Mouse (Mus musculus): ENCODE results near the gene Meis2.

The Meis2 gene

DNA sequence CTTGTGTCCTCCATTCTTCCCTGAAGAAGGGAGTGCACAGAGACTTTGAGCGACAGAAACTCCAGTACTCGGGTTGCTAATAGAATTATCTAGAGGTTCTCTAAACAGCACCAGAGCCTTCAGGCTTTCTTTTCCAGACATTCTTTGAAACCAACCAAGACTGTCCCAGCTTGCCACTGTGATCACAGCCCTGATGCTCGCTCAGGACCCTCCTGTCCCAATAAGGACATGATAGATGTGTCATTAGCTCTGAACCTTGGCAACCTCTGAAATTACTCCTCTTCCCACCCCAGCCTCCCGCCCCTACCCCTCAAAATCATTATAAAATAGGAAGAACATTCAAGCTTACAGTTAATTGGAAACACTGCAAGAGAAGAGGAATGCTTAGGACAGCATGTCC lies 71.8 kb downstream of the Meis2 start:
- no peak for DNase-seq

GRCm38 (mm10) chr2:115989249-115989648 lies 76.4 kb downstream of the Meis2 start:
- DNase-seq = no peak

- DNase-seq = no peak
Measured at GRCm38 (mm10) chr2:115988448-115988847, 77.2 kb downstream of the Meis2 start.

DNA sequence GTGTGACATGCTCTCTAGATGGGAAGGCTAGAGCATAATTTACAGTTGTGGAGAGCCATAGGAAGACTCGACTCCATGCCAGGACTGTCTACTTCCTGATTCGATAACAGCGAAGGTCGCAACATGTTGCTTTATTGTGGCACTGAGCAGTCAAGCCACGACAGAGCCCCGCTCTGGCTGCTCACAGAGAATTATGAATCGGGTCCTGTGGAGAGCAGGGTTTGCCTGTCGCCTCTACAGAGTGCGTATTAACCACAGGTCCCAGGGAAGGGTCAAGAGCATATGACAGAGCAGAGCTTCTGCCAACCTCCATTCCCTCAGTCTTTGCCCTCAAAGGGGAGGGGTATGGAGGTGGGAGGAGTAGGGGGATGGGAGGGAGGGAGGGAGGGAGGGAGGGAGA lies 80.7 kb downstream of the Meis2 start:
- no peak for DNase-seq

GRCm38 (mm10) chr2:115984487-115984886 lies 81.2 kb downstream of the Meis2 start:
- no peak for DNase-seq

- DNase-seq = no peak
Measured at GRCm38 (mm10) chr2:115980490-115980889, 85.1 kb downstream of the Meis2 start.

GRCm38 (mm10) chr2:115979683-115980476 lies 85.8 kb downstream of the Meis2 start:
- no peak for DNase-seq

DNA sequence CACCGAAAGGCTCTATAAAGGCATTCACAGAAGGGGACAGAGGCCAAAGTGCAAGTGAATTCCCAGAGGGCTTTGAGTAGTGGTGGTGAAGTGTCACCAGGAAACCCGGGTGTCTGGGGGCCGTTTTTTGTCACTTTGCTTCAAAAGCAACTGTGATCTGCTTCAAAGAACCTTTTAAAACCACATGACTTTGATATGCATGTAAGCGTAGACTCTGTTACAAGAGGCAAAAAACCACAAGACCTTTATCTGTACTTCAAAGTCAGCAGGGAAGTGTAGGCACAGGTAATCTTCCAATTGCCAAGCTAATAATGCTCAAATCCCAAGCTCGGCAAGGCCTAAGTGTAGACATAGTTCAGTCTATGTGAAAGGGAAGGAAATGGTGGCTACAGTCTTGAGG lies 87.0 kb downstream of the Meis2 start:
- no peak for DNase-seq

- no peak for DNase-seq
Measured at GRCm38 (mm10) chr2:115971296-115971805, 94.3 kb downstream of the Meis2 start.

GRCm38 (mm10) chr2:115970091-115970820 lies 95.4 kb downstream of the Meis2 start:
- no peak for DNase-seq

- DNase-seq = no peak
Measured at GRCm38 (mm10) chr2:115969201-115969600, 96.4 kb downstream of the Meis2 start.

- DNase-seq = no peak
Measured at GRCm38 (mm10) chr2:115964911-115965310, 100.7 kb downstream of the Meis2 start.

GRCm38 (mm10) chr2:115963293-115963835 lies 102.3 kb downstream of the Meis2 start:
- no peak for DNase-seq

DNA sequence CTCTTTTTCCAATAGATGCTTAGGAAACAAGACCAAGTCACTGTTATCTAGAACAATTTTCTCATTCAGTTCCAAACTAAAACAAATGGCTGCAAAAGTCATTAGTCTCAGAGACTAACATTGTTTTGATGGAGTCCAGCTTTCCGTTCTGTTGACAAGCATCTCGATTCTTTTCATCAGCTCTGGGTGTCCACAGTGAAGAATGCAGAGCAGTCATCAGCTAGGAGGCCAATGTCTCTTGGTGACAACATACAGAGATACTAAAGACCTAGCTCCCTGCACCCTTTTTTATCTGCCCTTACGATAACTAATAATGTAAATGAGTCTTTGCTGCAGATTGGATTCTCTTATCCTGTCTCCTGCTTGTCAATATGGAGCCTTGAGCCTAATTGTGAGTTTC lies 102.9 kb downstream of the Meis2 start:
- DNase-seq = no peak

DNA sequence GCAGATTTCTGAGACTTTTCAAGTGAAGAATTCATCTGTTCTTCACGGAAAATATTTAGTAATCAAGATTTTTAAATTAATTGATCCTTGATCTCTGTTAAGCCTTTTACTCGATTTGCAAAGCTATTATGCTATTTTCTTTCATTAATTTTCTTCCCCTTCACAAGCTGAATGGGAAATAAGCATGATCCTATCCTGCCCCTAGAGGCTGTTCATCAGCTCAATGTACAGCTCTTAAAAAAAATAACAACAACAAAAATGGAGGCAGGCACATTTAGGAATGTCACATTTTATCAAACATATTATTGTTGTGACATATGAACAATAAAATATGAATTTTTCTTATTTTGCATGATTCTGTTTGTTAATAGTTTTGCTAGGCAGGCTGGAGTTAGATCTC lies 103.5 kb downstream of the Meis2 start:
- DNase-seq = no peak

DNA sequence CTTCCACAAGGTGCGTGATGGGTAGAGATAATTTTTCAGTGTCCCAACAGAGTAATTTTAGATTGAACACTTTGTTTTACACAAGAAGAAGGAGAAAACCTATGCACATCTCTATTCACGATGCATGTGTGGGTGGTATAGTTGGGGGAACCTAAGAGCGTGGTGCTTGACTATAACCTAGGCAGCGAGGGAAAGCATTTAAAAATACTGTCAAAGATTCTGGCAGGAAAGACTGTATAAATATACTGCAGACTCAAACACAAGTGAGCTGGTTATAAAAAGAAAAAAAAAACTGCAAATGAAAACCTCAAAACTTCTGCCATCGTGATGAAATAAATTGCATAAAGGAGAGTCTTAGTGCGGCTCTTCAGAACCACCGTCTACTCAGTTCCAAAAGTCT lies 105.0 kb downstream of the Meis2 start:
- DNase-seq = no peak

GRCm38 (mm10) chr2:115956786-115957185 lies 108.9 kb downstream of the Meis2 start:
- no peak for DNase-seq

DNA sequence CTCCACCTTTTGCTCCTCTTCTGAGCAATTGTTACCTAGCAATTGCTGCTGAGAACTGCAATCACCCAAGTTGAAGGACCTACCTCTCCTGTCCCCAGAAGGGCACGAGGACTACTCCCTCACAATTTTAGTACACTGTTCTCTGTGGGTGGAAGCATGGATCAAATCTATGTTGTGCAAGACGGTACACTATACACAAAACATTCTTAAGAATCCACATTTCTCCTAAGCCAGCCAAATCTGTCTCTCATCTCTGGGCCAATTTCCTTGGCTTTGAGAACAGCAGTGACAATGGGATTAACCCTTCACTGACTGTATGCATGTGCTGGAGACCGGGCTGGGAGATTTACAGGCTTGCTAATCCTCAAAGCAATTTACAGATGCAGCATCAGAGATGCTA lies 115.0 kb downstream of the Meis2 start:
- DNase-seq = no peak

GRCm38 (mm10) chr2:115948630-115949426 lies 116.8 kb downstream of the Meis2 start:
- DNase-seq = no peak

GRCm38 (mm10) chr2:115947714-115948226 lies 117.9 kb downstream of the Meis2 start:
- no peak for DNase-seq

- DNase-seq = no peak
Measured at GRCm38 (mm10) chr2:115943044-115943443, 122.6 kb downstream of the Meis2 start.

DNA sequence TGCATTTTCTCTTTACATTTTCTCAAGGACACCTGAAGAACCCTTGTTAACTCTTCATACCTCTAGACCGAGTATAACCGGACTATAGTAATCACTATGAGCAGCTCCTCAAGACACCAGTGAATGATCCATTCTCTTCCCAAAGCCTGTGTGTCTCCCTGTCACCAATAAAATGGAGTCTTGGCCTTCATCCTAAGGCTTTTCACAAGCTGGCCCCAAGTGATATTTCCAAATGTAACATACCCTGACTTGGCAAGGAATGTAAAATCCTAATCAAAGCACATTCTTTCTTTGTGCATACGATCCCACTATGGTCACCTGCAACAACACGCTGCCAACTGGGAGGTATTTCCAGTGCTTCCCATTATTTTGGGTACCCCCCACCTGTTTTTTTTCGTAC lies 125.8 kb downstream of the Meis2 start:
- DNase-seq = no peak
